In genomic region chr13:93612660-93613607, GRCm38 (mm10) we compare ENCODE assay signal across 8 mouse cellular contexts. TPM values are rescaled to one million over a fixed set of nuclear protein-coding genes. Genes with fewer than 3 reads are reported as not detected.
DNase-seq lines count a peak whose midpoint lies in the region; ATAC-seq and TF ChIP-seq lines count a peak whose summit lies in the region.

No protein-coding gene starts in this region.

- DNase-seq in brain, embryonic 18.5 days (ENCODE audit: low read depth, low spot score), result peak; percentile 45
- DNase-seq in fibroblast of lung, adult 2 months (ENCODE audit: low read depth), result peak; percentile 43
- DNase-seq in kidney, postnatal 10 days, result peak; percentile 89
- peak; percentile 56 for DNase-seq in liver, embryonic 11.5 days (ENCODE audit: low spot score)
- peak; percentile 72 for DNase-seq in testis, postnatal 14 days (ENCODE audit: low spot score)

- TF ChIP-seq CTCF in E14TG2a.4 (conservative IDR thresholded peaks at IDR 0.05; ENCODE audit: low read length), result peak; percentile 75

- no peak overlapping the region for H3K27ac ChIP-seq in heart, embryonic 13.5 days (replicated peaks)
- no peak overlapping the region for H3K27ac ChIP-seq in liver, embryonic 11.5 days (ENCODE audit: low read depth, low read length)
- no peak overlapping the region for H3K27ac ChIP-seq in neural tube, embryonic 14.5 days (ENCODE audit: low read depth, low read length)

- no peak for ATAC-seq in heart, embryonic 13.5 days (ENCODE audit: extremely low read depth, insufficient number of reproducible peaks, low FRiP score, low TSS enrichment)
- ATAC-seq in liver, embryonic 11.5 days (replicated peaks; ENCODE audit: low FRiP score), result no peak
- ATAC-seq in neural tube, embryonic 14.5 days (ENCODE audit: low read depth), result peak; percentile 80

- H3K4me1 ChIP-seq in E14TG2a.4 (replicated peaks; ENCODE audit: low read depth, low read length), result 0 out of 2 replicates have a peak, but pooled peaks cover 3% of the 10 kb centered on the region
- peaks cover 8% of the 10 kb centered on the region for H3K4me1 ChIP-seq in heart, embryonic 13.5 days
- H3K4me1 ChIP-seq in liver, embryonic 11.5 days (replicated peaks; ENCODE audit: control insufficient read depth, insufficient read depth, low read length), result no peaks in the 10 kb centered on the region
- no peaks in the 10 kb centered on the region for H3K4me1 ChIP-seq in neural tube, embryonic 14.5 days (ENCODE audit: control insufficient read depth, insufficient read depth, low read length)

- H3K27me3 ChIP-seq in E14TG2a.4 (ENCODE audit: insufficient read depth, low read length), result no peaks in the 10 kb centered on the region
- H3K27me3 ChIP-seq in heart, embryonic 13.5 days (replicated peaks), result no peaks in the 10 kb centered on the region
- H3K27me3 ChIP-seq in liver, embryonic 11.5 days (replicated peaks; ENCODE audit: control insufficient read depth, insufficient read depth, low read length), result no peaks in the 10 kb centered on the region
- no peaks in the 10 kb centered on the region for H3K27me3 ChIP-seq in neural tube, embryonic 14.5 days (ENCODE audit: control insufficient read depth, insufficient read depth, low read length)

- peak overlapping the region; percentile 37 for H3K4me2 ChIP-seq in heart, embryonic 13.5 days
- no peak overlapping the region for H3K4me2 ChIP-seq in liver, embryonic 11.5 days
- H3K4me2 ChIP-seq in neural tube, embryonic 14.5 days (ENCODE audit: low read depth, low read length), result no peak overlapping the region

- 48% methylated on average over 19 of the region's 19 CpGs for WGBS in heart, embryonic 13.5 days
- WGBS in liver, embryonic 11.5 days, result 56% methylated on average over 19 of the region's 19 CpGs
- WGBS in neural tube, embryonic 14.5 days, result 60% methylated on average over 19 of the region's 19 CpGs

- no peak overlapping the region for H3K4me3 ChIP-seq in E14TG2a.4 (replicated peaks; ENCODE audit: low read length)
- H3K4me3 ChIP-seq in heart, embryonic 13.5 days, result no peak overlapping the region
- H3K4me3 ChIP-seq in liver, embryonic 11.5 days (ENCODE audit: low read depth, low read length), result no peak overlapping the region
- no peak overlapping the region for H3K4me3 ChIP-seq in neural tube, embryonic 14.5 days (ENCODE audit: low read depth, low read length)

- H3K9ac ChIP-seq in heart, embryonic 13.5 days, result no peak overlapping the region
- no peak overlapping the region for H3K9ac ChIP-seq in liver, embryonic 11.5 days (ENCODE audit: low read depth, low read length)
- no peak overlapping the region for H3K9ac ChIP-seq in neural tube, embryonic 14.5 days (replicated peaks; ENCODE audit: low read depth, low read length)

- H3K9me3 ChIP-seq in E14TG2a.4 (ENCODE audit: low read length), result no peaks in the 10 kb centered on the region
- 0 out of 2 replicates have a peak, but pooled peaks cover 4% of the 10 kb centered on the region for H3K9me3 ChIP-seq in heart, embryonic 13.5 days
- no peaks in the 10 kb centered on the region for H3K9me3 ChIP-seq in liver, embryonic 11.5 days (ENCODE audit: control insufficient read depth, low read length)
- H3K9me3 ChIP-seq in neural tube, embryonic 14.5 days (ENCODE audit: control insufficient read depth, low read length), result no peaks in the 10 kb centered on the region

- H3K36me3 ChIP-seq in E14TG2a.4 (ENCODE audit: insufficient read depth, low read length), result no peaks in the 10 kb centered on the region
- H3K36me3 ChIP-seq in heart, embryonic 13.5 days, result no peaks in the 10 kb centered on the region
- H3K36me3 ChIP-seq in liver, embryonic 11.5 days (ENCODE audit: control insufficient read depth, insufficient read depth, low read length), result no peaks in the 10 kb centered on the region
- H3K36me3 ChIP-seq in neural tube, embryonic 14.5 days (ENCODE audit: control insufficient read depth, insufficient read depth, low read length), result no peaks in the 10 kb centered on the region

RNA-seq across cellular contexts. Expression of gene Bhmt, which starts 24.8 kb away (rescaled TPM):
- 0.15 and 1.1 TPM in 2 replicates for polyA plus RNA-seq in heart, embryonic 13.5 days (2015; fragmentation: Nextera tagmentation; extraction: Ambion mirVana)
- polyA plus RNA-seq in liver, embryonic 11.5 days (2014; fragmentation: Nextera tagmentation; extraction: Ambion mirVana), result 23.4 and 26.0 TPM in 2 replicates
- 0.21 TPM in 1 of 2 replicates, not detected in the other for polyA plus RNA-seq in neural tube, embryonic 14.5 days (2014; fragmentation: Nextera tagmentation; extraction: Ambion mirVana)

Comparison
In these comparisons a context has a peak if more than half of its experiments do, and no peak if none do; other contexts are left out.
1. RNA of gene Bhmt, which starts 24.8 kb away (polyA plus RNA-seq): 23.4 to 26.0 TPM in liver, embryonic 11.5 days; 0.21 TPM in neural tube, embryonic 14.5 days and 0.15 to 1.1 TPM in heart, embryonic 13.5 days; every median in the first group is over 10 times any median in the second.
2. Peak in every context shown above with its lines, with median percentiles within 50 percentile points of each other: DNase-seq.